Mouse (Mus musculus) lung, postnatal 0 days (tissue): ENCODE data around the gene Lpin3.

Experiments used
- CTCF ChIP-seq: IDR thresholded peaks from 2 replicates; pipeline ENCODE4 v1.5.1; 2016; ENCODE audit warnings: antibody characterized with exemption, mild to moderate bottlenecking
- EP300 ChIP-seq: IDR thresholded peaks from 2 replicates; pipeline ENCODE4 v1.6.1; 2016; ENCODE audit warnings: antibody characterized with exemption, mild to moderate bottlenecking, control low read depth

GRCm38 (mm10) chr2:160905301-160905700 lies 24.8 kb downstream of the Lpin3 start:
- TF ChIP-seq CTCF (no peak), EP300 (no peak)
